Mouse (Mus musculus) hindbrain, embryonic 10.5 days (tissue): ENCODE results near the gene Arhgap31. TPM values are rescaled to one million over a fixed set of nuclear protein-coding genes. Genes with fewer than 3 reads are reported as not detected.

Experiments used
- DNase-seq: peaks from one replicate; pipeline ENCODE4 v3.0.0-alpha.2; 2017; ENCODE audit warnings: low spot score
- H3K27ac ChIP-seq: fragments of 300-500 bp; sonication (generic); 2 replicates; pipeline ENCODE4 v1.5.1; 2016; ENCODE audit warnings: mild to moderate bottlenecking, moderate library complexity
- H3K27me3 ChIP-seq: fragments of 300-500 bp; sonication (generic); 2 replicates; pipeline ENCODE4 v1.6.1; 2016; ENCODE audit warnings: mild to moderate bottlenecking; ENCODE audit not compliant: poor library complexity, insufficient read depth, severe bottlenecking
- H3K36me3 ChIP-seq: fragments of 300-500 bp; sonication (generic); 2 replicates; pipeline ENCODE4 v1.6.1; 2016; ENCODE audit warnings: mild to moderate bottlenecking, moderate library complexity
- H3K4me1 ChIP-seq: fragments of 300-500 bp; sonication (generic); replicated peaks from 2 replicates; pipeline ENCODE4 v1.6.1; 2016; ENCODE audit warnings: mild to moderate bottlenecking
- H3K4me3 ChIP-seq: fragments of 300-500 bp; sonication (generic); 2 replicates; pipeline ENCODE4 v1.5.1; 2016; ENCODE audit warnings: mild to moderate bottlenecking, moderate library complexity
- H3K9me3 ChIP-seq: fragments of 300-500 bp; sonication (generic); 2 replicates; pipeline ENCODE4 v1.6.1; 2016; ENCODE audit warnings: mild to moderate bottlenecking, moderate library complexity
- WGBS: fragments of 180-500 bp; shearing (Covaris S2); methylation state at CpG from one replicate; pipeline ENCODE4 v1.1.7; 2016; 5-methylcytosine and 5-hydroxymethylcytosine counted together
- polyA plus RNA-seq: library from polyadenylated mRNA; unstranded; fragments of >200 nt; fragmentation: Nextera tagmentation; extraction: Ambion mirVana; gene quantifications from 2 replicates; pipeline ENCODE4 v1.2.1, GENCODE M21; 2016

Arhgap31 gene
- polyA plus RNA-seq, 1 experiment from 2014 or later = 8.8 TPM

DNA sequence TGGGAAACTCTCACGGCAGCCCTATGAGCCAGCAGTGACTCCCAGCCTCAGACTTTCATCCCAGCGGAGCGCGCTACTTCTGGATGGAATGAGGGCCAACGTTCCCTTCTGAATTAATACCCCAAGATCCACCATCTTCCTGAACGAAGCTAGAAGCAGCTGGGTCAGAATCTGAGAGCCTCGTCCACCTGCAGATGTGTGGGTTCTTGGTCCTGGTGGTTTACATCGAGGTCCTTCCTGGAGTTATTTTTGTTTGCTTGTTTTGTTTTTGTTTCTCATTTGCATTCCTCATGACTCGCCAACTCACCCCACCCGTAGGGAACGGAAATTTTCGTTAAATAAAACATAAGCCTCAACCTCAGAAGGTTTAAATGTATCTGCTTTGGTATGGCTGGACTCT is 61.8 kb downstream of the Arhgap31 start:
- no peak for DNase-seq
- Histone ChIP-seq H3K36me3 (no peaks in the 10 kb centered on the region), H3K27me3 (no peaks in the 10 kb centered on the region), H3K4me3 (no peak overlapping the region), H3K27ac (no peak overlapping the region), H3K4me1 (peaks cover 17% of the 10 kb centered on the region), H3K9me3 (no peaks in the 10 kb centered on the region)
- WGBS = 89% methylated on average over 12 of the region's 12 CpGs

DNA sequence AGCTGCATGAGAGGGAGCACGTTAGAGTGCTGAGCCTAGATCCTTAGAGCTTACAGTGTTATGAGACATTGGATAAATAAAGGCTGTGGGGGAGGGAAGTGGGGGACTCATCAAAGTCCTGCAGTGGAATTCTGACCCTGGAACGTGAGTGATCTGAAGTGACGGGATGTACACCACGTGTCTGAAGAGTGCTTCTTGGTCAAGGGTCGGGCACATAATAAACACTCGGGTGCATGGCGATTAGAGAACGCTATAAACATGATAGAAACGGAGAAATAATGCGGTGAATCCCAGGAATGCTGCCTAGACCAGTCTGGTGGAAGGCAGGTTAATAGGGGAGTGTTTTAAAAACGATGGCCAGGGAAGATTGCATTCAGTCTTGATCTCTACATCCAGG is 63.6 kb downstream of the Arhgap31 start:
- Histone ChIP-seq H3K36me3 (no peaks in the 10 kb centered on the region), H3K9me3 (no peaks in the 10 kb centered on the region), H3K27me3 (no peaks in the 10 kb centered on the region), H3K27ac (no peak overlapping the region), H3K4me1 (peaks cover 15% of the 10 kb centered on the region), H3K4me3 (no peak overlapping the region)
- WGBS = 80% methylated on average over 11 of the region's 11 CpGs
- DNase-seq = no peak

DNA sequence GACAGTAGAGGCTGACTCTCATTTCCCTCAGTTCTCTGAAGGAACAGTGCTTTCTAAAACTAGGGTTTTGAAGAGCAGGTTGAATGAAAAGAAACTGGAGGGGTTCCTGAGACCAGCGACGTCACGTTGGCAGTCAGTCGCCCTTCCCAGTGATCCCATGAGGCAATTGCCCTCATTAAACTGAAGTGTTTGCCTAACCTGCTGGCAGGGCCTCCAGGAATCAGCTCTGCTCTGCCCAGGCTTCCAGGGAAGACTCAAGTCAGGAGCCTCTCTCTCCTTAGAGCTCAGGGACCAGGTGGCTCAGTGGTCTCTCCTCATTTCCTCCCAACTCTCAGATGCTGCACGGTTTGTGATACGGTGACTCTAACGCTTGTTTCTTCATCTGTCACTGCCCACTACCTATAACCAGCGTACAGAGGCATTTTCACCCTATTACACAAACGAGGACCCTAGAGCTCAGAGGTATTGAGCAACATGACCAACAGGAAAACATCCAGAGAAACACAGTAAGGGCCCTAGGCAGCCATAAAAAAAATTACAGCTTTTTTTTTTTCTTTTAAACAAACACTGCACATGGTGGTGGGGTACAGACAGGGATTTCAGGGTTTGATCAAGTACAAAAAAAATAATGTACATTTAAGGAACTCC is 64.2 kb downstream of the Arhgap31 start:
- Histone ChIP-seq H3K9me3 (no peaks in the 10 kb centered on the region), H3K4me1 (peaks cover 10% of the 10 kb centered on the region), H3K36me3 (no peaks in the 10 kb centered on the region), H3K4me3 (no peak overlapping the region), H3K27me3 (no peaks in the 10 kb centered on the region), H3K27ac (no peak overlapping the region)
- WGBS = 89% methylated on average over 9 of the region's 9 CpGs
- DNase-seq = no peak

DNA sequence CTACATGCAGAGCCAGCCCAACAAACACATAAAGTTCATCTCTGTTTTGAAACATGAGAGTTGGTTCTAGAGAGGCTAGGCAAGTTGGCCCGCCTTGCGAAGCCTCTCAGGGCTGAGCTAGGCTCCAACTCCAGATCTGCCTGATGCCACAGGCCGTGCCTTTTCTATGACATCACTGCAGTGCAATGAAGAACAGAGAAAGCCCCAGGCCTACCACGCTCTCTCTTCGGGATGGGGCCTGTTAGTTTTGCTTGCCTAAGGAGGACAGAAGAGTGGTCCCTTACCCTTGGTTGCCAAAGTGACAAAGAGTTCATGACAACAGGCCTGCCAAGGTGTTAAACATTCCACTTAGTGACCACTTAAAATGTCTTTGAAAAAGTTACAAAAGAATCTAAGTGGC is 64.9 kb downstream of the Arhgap31 start:
- Histone ChIP-seq H3K9me3 (no peaks in the 10 kb centered on the region), H3K4me3 (no peak overlapping the region), H3K27me3 (no peaks in the 10 kb centered on the region), H3K4me1 (peaks cover 3% of the 10 kb centered on the region), H3K36me3 (no peaks in the 10 kb centered on the region), H3K27ac (no peak overlapping the region)
- WGBS = 84% methylated on average over 5 of the region's 5 CpGs
- DNase-seq = no peak

- Histone ChIP-seq H3K4me3 (no peak overlapping the region), H3K36me3 (no peaks in the 10 kb centered on the region), H3K9me3 (no peaks in the 10 kb centered on the region), H3K27ac (no peak overlapping the region), H3K4me1 (no peaks in the 10 kb centered on the region), H3K27me3 (no peaks in the 10 kb centered on the region)
- DNase-seq = no peak
- 79% methylated on average over 2 of the region's 2 CpGs for WGBS
These were observed 68.6 kb downstream of the Arhgap31 start for GRCm38 (mm10) chr16:38644455-38644854.

DNA sequence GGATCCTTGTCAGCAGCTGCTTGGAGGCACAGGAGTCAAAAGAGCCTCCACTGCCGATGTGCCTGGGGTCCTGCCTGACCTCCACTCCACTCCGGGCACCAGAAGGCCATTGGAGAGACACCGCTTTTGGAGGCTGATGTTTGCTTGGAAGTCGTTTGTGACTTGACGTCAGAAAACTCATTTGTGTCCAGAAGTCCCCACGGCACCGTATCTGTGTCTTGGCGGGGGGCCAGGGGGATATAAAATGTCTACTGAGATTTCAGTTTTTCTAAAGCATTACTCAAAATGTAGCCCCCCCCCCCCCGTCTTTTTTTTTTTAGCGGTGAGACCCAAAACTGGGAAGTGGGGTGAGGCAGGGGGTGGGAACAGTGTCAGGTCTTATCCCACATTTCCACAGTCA is 76.0 kb downstream of the Arhgap31 start:
- H3K9me3 ChIP-seq = no peaks in the 10 kb centered on the region
- WGBS = 70% methylated on average over 10 of the region's 10 CpGs
- peak overlapping the region; percentile 66 for H3K27ac ChIP-seq
- DNase-seq = no peak
- no peak overlapping the region for H3K4me3 ChIP-seq
- no peaks in the 10 kb centered on the region for H3K36me3 ChIP-seq
- no peaks in the 10 kb centered on the region for H3K27me3 ChIP-seq
- peaks cover 7% of the 10 kb centered on the region; the same call in 1 of the 2 replicates for H3K4me1 ChIP-seq

DNA sequence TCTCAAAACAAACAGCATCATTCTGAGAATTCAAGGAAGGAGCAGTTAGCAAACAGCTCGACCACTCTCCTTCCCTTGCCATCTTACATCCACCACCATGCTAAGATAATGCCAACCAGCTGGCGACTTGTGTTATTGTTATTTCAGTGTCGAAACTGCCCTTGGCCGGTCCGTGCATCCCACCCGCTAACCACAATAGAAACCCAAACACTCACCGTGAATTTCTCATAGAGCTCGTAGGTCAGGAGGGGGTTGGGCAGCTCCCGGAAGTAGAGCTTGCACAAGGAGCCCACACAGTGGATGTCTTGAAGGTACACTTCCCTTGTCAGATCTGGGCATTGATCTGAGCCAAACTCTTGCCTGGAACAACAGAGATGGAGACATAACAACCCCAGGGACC is 76.4 kb downstream of the Arhgap31 start:
- Histone ChIP-seq H3K27me3 (no peaks in the 10 kb centered on the region), H3K4me3 (no peak overlapping the region), H3K4me1 (peaks cover 7% of the 10 kb centered on the region; the same call in 1 of the 2 replicates), H3K27ac (peak overlapping the region; percentile 66), H3K9me3 (no peaks in the 10 kb centered on the region), H3K36me3 (no peaks in the 10 kb centered on the region)
- WGBS = 68% methylated on average over 9 of the region's 9 CpGs
- DNase-seq = peak; percentile 55

GRCm38 (mm10) chr16:38635833-38636390 is 77.2 kb downstream of the Arhgap31 start:
- Histone ChIP-seq H3K4me1 (peaks cover 7% of the 10 kb centered on the region; the same call in 1 of the 2 replicates), H3K9me3 (no peaks in the 10 kb centered on the region), H3K27me3 (no peaks in the 10 kb centered on the region), H3K4me3 (no peak overlapping the region), H3K27ac (no peak overlapping the region), H3K36me3 (no peaks in the 10 kb centered on the region)
- DNase-seq = peak; percentile 23
- WGBS = 69% methylated on average over 8 of the region's 8 CpGs

GRCm38 (mm10) chr16:38632147-38632546 is 80.9 kb downstream of the Arhgap31 start:
- DNase-seq = peak; percentile 59
- WGBS = 65% methylated on average over 6 of the region's 6 CpGs
- H3K9me3 ChIP-seq = no peaks in the 10 kb centered on the region

GRCm38 (mm10) chr16:38625811-38626369 is 87.2 kb downstream of the Arhgap31 start:
- 84% methylated on average over 10 of the region's 10 CpGs for WGBS
- DNase-seq = no peak
- Histone ChIP-seq H3K27ac (no peak overlapping the region), H3K36me3 (0 out of 2 replicates have a peak, but pooled peaks cover 2% of the 10 kb centered on the region), H3K27me3 (no peaks in the 10 kb centered on the region), H3K9me3 (no peaks in the 10 kb centered on the region), H3K4me3 (no peak overlapping the region), H3K4me1 (no peaks in the 10 kb centered on the region)

More at GRCm38 (mm10) chr16:38632147-38632546, 80.9 kb downstream of the Arhgap31 start:
- H3K4me3 ChIP-seq = no peak overlapping the region
- H3K27me3 ChIP-seq = no peaks in the 10 kb centered on the region
- H3K36me3 ChIP-seq = no peaks in the 10 kb centered on the region
- H3K27ac ChIP-seq = no peak overlapping the region
- peaks cover 7% of the 10 kb centered on the region; the same call in 1 of the 2 replicates for H3K4me1 ChIP-seq

GRCm38 (mm10) chr16:38625411-38625810 is 87.7 kb downstream of the Arhgap31 start:
- Histone ChIP-seq H3K4me3 (no peak overlapping the region), H3K9me3 (no peaks in the 10 kb centered on the region), H3K27me3 (no peaks in the 10 kb centered on the region), H3K27ac (no peak overlapping the region), H3K4me1 (no peaks in the 10 kb centered on the region), H3K36me3 (0 out of 2 replicates have a peak, but pooled peaks cover 4% of the 10 kb centered on the region)
- WGBS = 92% methylated on average over 7 of the region's 7 CpGs
- no peak for DNase-seq

- 0 out of 2 replicates have a peak, but pooled peaks cover 1% of the 10 kb centered on the region for H3K4me1 ChIP-seq
- 88% methylated on average over 11 of the region's 11 CpGs for WGBS
- no peaks in the 10 kb centered on the region for H3K9me3 ChIP-seq
- H3K27me3 ChIP-seq = no peaks in the 10 kb centered on the region
- no peak overlapping the region for H3K27ac ChIP-seq
- H3K4me3 ChIP-seq = no peak overlapping the region
- no peak for DNase-seq
- 0 out of 2 replicates have a peak, but pooled peaks cover 4% of the 10 kb centered on the region for H3K36me3 ChIP-seq
These were observed 88.8 kb downstream of the Arhgap31 start for GRCm38 (mm10) chr16:38624303-38624702.

- no peaks in the 10 kb centered on the region for H3K27me3 ChIP-seq
- H3K9me3 ChIP-seq = no peaks in the 10 kb centered on the region
- H3K27ac ChIP-seq = no peak overlapping the region
- H3K4me3 ChIP-seq = no peak overlapping the region
- H3K36me3 ChIP-seq = 0 out of 2 replicates have a peak, but pooled peaks cover 4% of the 10 kb centered on the region
- H3K4me1 ChIP-seq = 0 out of 2 replicates have a peak, but pooled peaks cover 3% of the 10 kb centered on the region
- no peak for DNase-seq
- WGBS = 80% methylated on average over 2 of the region's 2 CpGs
These were observed 90.8 kb downstream of the Arhgap31 start for GRCm38 (mm10) chr16:38622283-38622682.
